Mouse (Mus musculus): ENCODE results near the gene Nab2.

DNA sequence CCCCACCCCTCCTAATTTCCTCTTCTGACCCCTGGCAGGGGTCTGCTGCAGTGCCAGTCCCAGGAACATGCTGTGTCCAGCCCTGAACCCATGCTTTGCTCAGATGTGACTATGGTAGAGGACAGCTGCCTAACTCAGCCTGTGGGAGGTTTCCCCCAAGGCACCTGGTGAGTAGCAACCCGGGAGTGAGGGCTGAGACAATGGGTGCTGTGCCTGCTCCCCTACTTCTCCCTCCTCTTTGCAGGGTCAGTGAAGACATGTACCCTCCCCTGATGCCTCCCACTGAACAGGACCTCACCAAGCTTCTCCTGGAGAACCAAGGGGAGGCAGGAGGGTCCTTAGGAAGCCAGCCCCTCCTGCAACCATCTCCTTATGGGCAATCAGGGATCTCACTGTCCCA, 8.8 kb downstream of the Nab2 start:
- TF ChIP-seq CTCF (IDR thresholded peaks at IDR 0.05; ENCODE audit: low read depth, low read length) (no peak), GATA2 (IDR thresholded peaks at IDR 0.05; ENCODE audit: borderline replicate concordance, low read depth, low read length) (no peak), TAL1 (conservative IDR thresholded peaks at IDR 0.05; ENCODE audit: low read depth, low read length) (no peak)
